In genomic region chr6:124931525-124932313, GRCm38 (mm10) we compare ENCODE assay signal across 8 mouse cellular contexts. TPM values are rescaled to one million over a fixed set of nuclear protein-coding genes. Genes with fewer than 3 reads are reported as not detected.
DNase-seq lines count a peak whose midpoint lies in the region; ATAC-seq lines count a peak whose summit lies in the region.

No protein-coding gene starts in this region.

- peak overlapping the region; percentile 90 for H3K27ac ChIP-seq in liver, embryonic 16.5 days (ENCODE audit: low read length)

- peak overlapping the region; percentile 87 for H3K4me2 ChIP-seq in liver, embryonic 16.5 days (ENCODE audit: low read depth, low read length)

- WGBS in liver, embryonic 16.5 days (ENCODE audit: insufficient replicate concordance): under 1% methylated on average over 47 of the region's 48 CpGs

- H3K4me1 ChIP-seq in erythroblast, embryonic 14.5 days (ENCODE audit: control insufficient read depth): peaks cover 31% of the 10 kb centered on the region
- peaks cover 19% of the 10 kb centered on the region for H3K4me1 ChIP-seq in liver, embryonic 16.5 days (ENCODE audit: control insufficient read depth, low read depth, low read length)

- peak overlapping the region; percentile 96 for H3K9ac ChIP-seq in liver, embryonic 16.5 days (ENCODE audit: low read depth, low read length)

- H3K9me3 ChIP-seq in erythroblast, embryonic 14.5 days (ENCODE audit: control insufficient read depth, low read length): no peaks in the 10 kb centered on the region
- no peaks in the 10 kb centered on the region for H3K9me3 ChIP-seq in liver, embryonic 16.5 days (replicated peaks; ENCODE audit: control insufficient read depth, low read length)

- H3K4me3 ChIP-seq in erythroblast, embryonic 14.5 days (replicated peaks): peak overlapping the region; percentile 97
- peak overlapping the region; percentile 97 for H3K4me3 ChIP-seq in liver, embryonic 16.5 days (ENCODE audit: low read depth, low read length)

- peak; percentile 61 for DNase-seq in kidney, adult 9 months
- DNase-seq in kidney, adult 18-20 months: no peak
- DNase-seq in NIH3T3 (ENCODE audit: low read depth): peak; percentile 82
- DNase-seq in induced T-regulatory cell, adult 2 months (ENCODE audit: low read depth): peak; percentile 60
- peak; percentile 65 for DNase-seq in right cerebral cortex, postnatal 14 days
- no peak for DNase-seq in spleen, postnatal 14 days (ENCODE audit: low spot score in 2 of 2)

- H3K27me3 ChIP-seq in erythroblast, embryonic 14.5 days (ENCODE audit: control insufficient read depth): no peaks in the 10 kb centered on the region
- no peaks in the 10 kb centered on the region for H3K27me3 ChIP-seq in liver, embryonic 16.5 days (ENCODE audit: control insufficient read depth, insufficient read depth, low read depth, low read length)

- ATAC-seq in liver, embryonic 16.5 days (ENCODE audit: low read depth): no peak

- H3K36me3 ChIP-seq in erythroblast, embryonic 14.5 days (ENCODE audit: control insufficient read depth): peaks cover 43% of the 10 kb centered on the region
- H3K36me3 ChIP-seq in liver, embryonic 16.5 days (ENCODE audit: control insufficient read depth, insufficient read depth): peaks cover 9% of the 10 kb centered on the region

RNA-seq across cellular contexts. Expression of gene Mlf2, which starts 0.5 kb away (rescaled TPM):
- 21.9 and 22.2 TPM in 2 replicates for polyA plus RNA-seq in erythroblast, embryonic 14.5 days (2012)
- polyA plus RNA-seq in liver, embryonic 16.5 days (2015; fragmentation: Nextera tagmentation; extraction: Ambion mirVana): 103 and 110 TPM in 2 replicates

RNA-seq across cellular contexts. Expression of gene Ptms, which starts 11.8 kb away (rescaled TPM):
- polyA plus RNA-seq in erythroblast, embryonic 14.5 days (2012): 2.6 and 3.1 TPM in 2 replicates
- 42.3 and 49.6 TPM in 2 replicates for polyA plus RNA-seq in liver, embryonic 16.5 days (2015; fragmentation: Nextera tagmentation; extraction: Ambion mirVana)

RNA-seq across cellular contexts. Expression of gene Lag3, which starts 20.2 kb away (rescaled TPM):
- not detected in 2 replicates for polyA plus RNA-seq in erythroblast, embryonic 14.5 days (2012)
- 0.12 and 0.15 TPM in 2 replicates for polyA plus RNA-seq in liver, embryonic 16.5 days (2015; fragmentation: Nextera tagmentation; extraction: Ambion mirVana)

RNA-seq across cellular contexts. Expression of gene Cops7a, which starts 33.6 kb away (rescaled TPM):
- polyA plus RNA-seq in erythroblast, embryonic 14.5 days (2012): 2.7 TPM in 2 replicates
- 44.4 and 49.6 TPM in 2 replicates for polyA plus RNA-seq in liver, embryonic 16.5 days (2015; fragmentation: Nextera tagmentation; extraction: Ambion mirVana)

RNA-seq across cellular contexts. Expression of gene Cd4, which starts 43.7 kb away (rescaled TPM):
- not detected in 2 replicates for polyA plus RNA-seq in erythroblast, embryonic 14.5 days (2012)
- 0.11 and 0.14 TPM in 2 replicates for polyA plus RNA-seq in liver, embryonic 16.5 days (2015; fragmentation: Nextera tagmentation; extraction: Ambion mirVana)

Comparison
In these comparisons a context has a peak if more than half of its experiments do, and no peak if none do; other contexts are left out.
1. DNase-seq: peak in kidney, adult 9 months (single experiment), NIH3T3 (single experiment), induced T-regulatory cell, adult 2 months (single experiment) and right cerebral cortex, postnatal 14 days (single experiment); none in kidney, adult 18-20 months (single experiment) and spleen, postnatal 14 days (0 of 2).
2. RNA of gene Ptms, which starts 11.8 kb away (polyA plus RNA-seq): 42.3 to 49.6 TPM in liver, embryonic 16.5 days; 2.6 to 3.1 TPM in erythroblast, embryonic 14.5 days; every median in the first group is over 10 times any median in the second.